Mouse (Mus musculus) fat pad, adult 2 months (tissue): Measurements from ENCODE around the gene Olfr502.
"Not testable (repeated sequence)": the region's sequence is repeated elsewhere in the genome, so short reads cannot be mapped to it uniquely, and the experiment has no call there.

Experiments
- DNase-seq: peaks from one replicate; pipeline ENCODE4 v3.0.0-alpha.2; 2011; ENCODE audit warnings: low read depth, low spot score; ENCODE audit errors: extremely low read depth

Gene Olfr502

GRCm38 (mm10) chr7:108524965-108525364, at the start of gene Olfr502:
Olfr502 (minus strand) TSS chr7:108525065.
- no peak for DNase-seq

- no peak for DNase-seq
Measured at GRCm38 (mm10) chr7:108565693-108566092, 40.8 kb upstream of the Olfr502 start, which contains the start of gene Olfr504. Olfr504 (minus strand) TSS chr7:108565793.

DNA sequence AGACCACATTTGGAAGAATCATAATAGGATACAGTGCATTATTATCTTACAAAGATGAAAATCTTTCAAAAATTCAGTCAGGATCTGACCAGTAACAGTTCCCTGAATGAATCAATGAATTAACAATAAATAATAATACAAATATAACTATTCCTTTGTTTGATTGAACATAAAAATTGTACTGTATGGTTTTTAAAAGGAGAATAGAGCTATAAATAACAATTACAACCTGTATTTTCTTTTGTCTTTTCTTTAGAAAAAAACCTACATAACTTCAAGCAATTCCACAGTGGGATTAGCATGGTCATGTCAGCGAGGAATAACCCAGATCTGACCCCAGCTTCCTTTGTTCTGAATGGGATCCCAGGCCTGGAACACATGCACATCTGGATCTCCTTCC, 19.4 kb upstream of the Olfr502 start, which contains the start of gene Olfr503:
Gene Olfr503 (plus strand): TSS at position 301 of the 400 bp plus-strand sequence.
- not testable (repeated sequence) for DNase-seq

- no peak for DNase-seq
Measured at GRCm38 (mm10) chr7:108542416-108542815, 17.6 kb upstream of the Olfr502 start.
